Mouse (Mus musculus): ENCODE results near the gene Satl1. TPM values are rescaled to one million over a fixed set of nuclear protein-coding genes. Genes with fewer than 3 reads are reported as not detected.
A peak's percentile ranks its signal among the peaks of the same experiment; 100 is the strongest.
"Not testable (repeated sequence)": the region's sequence is repeated elsewhere in the genome, so short reads cannot be mapped to it uniquely, and the experiment has no call there.

Satl1 gene
- polyA plus RNA-seq (2015; fragmentation: Nextera tagmentation; extraction: Ambion mirVana): not detected in 2 replicates

- Histone ChIP-seq H3K4me3 (no peak within 1 kb of the TSS), H3K9ac (no peak within 1 kb of the TSS), H3K4me2 (no peak within 1 kb of the TSS), H3K36me3 (no peaks in the 10 kb centered on the region), H3K4me1 (replicated peaks) (no peaks in the 10 kb centered on the region), H3K9me3 (replicated peaks) (no peaks in the 10 kb centered on the region), H3K27me3 (no peaks in the 10 kb centered on the region), H3K27ac (no peak within 1 kb of the TSS)
- ATAC-seq (replicated peaks; ENCODE audit: insufficient number of reproducible peaks, insufficient read depth, low FRiP score, low read depth): no peak
- 85% methylated on average over 3 of the region's 3 CpGs for WGBS
Measured at GRCm38 (mm10) chrX:112406679-112407078, at the start of gene Satl1. Gene Satl1 (minus strand): TSS chrX:112406779.

- ATAC-seq (replicated peaks; ENCODE audit: insufficient number of reproducible peaks, insufficient read depth, low FRiP score, low read depth): no peak
- H3K4me1 ChIP-seq (replicated peaks): no peaks in the 10 kb centered on the region
- no peak overlapping the region for H3K4me2 ChIP-seq
- H3K27ac ChIP-seq: no peak overlapping the region
- H3K4me3 ChIP-seq: no peak overlapping the region
- no peak overlapping the region for H3K9ac ChIP-seq
- H3K9me3 ChIP-seq (replicated peaks): no peaks in the 10 kb centered on the region
- no peaks in the 10 kb centered on the region for H3K27me3 ChIP-seq
- H3K36me3 ChIP-seq: no peaks in the 10 kb centered on the region
- WGBS: 70% methylated on average over 2 of the region's 2 CpGs
Measured at GRCm38 (mm10) chrX:112438064-112438463, 31.5 kb upstream of the Satl1 start.

GRCm38 (mm10) chrX:112437580-112437979 is 31.0 kb upstream of the Satl1 start:
- H3K27ac ChIP-seq: no peak overlapping the region
- no peaks in the 10 kb centered on the region for H3K4me1 ChIP-seq (replicated peaks)
- no peaks in the 10 kb centered on the region for H3K9me3 ChIP-seq (replicated peaks)
- no peak overlapping the region for H3K4me3 ChIP-seq
- H3K4me2 ChIP-seq: no peak overlapping the region
- no peak overlapping the region for H3K9ac ChIP-seq
- H3K27me3 ChIP-seq: no peaks in the 10 kb centered on the region
- H3K36me3 ChIP-seq: no peaks in the 10 kb centered on the region
- no peak for ATAC-seq (replicated peaks; ENCODE audit: insufficient number of reproducible peaks, insufficient read depth, low FRiP score, low read depth)
- 61% methylated on average over 1 of the region's 1 CpGs for WGBS

GRCm38 (mm10) chrX:112422998-112423397 is 16.4 kb upstream of the Satl1 start:
- H3K4me1 ChIP-seq (replicated peaks); ATAC-seq (replicated peaks; ENCODE audit: insufficient number of reproducible peaks, insufficient read depth, low FRiP score, low read depth); H3K4me2 ChIP-seq; H3K4me3 ChIP-seq; H3K27me3 ChIP-seq; H3K36me3 ChIP-seq; H3K9me3 ChIP-seq (replicated peaks); H3K27ac ChIP-seq; H3K9ac ChIP-seq: not testable (repeated sequence)
- 14% methylated on average over 2 of the region's 2 CpGs for WGBS

- no peaks in the 10 kb centered on the region for H3K27me3 ChIP-seq
- no peaks in the 10 kb centered on the region for H3K9me3 ChIP-seq (replicated peaks)
- H3K4me3 ChIP-seq: no peak overlapping the region
- H3K4me2 ChIP-seq: no peak overlapping the region
- no peak overlapping the region for H3K27ac ChIP-seq
- no peaks in the 10 kb centered on the region for H3K4me1 ChIP-seq (replicated peaks)
- no peaks in the 10 kb centered on the region for H3K36me3 ChIP-seq
- WGBS: 59% methylated on average over 2 of the region's 2 CpGs
- H3K9ac ChIP-seq: no peak overlapping the region
- ATAC-seq (replicated peaks; ENCODE audit: insufficient number of reproducible peaks, insufficient read depth, low FRiP score, low read depth): no peak
Measured at GRCm38 (mm10) chrX:112412309-112412708, 5.7 kb upstream of the Satl1 start.

- 79% methylated on average over 5 of the region's 5 CpGs for WGBS
- not testable (repeated sequence) for H3K9ac ChIP-seq
Measured at GRCm38 (mm10) chrX:112370577-112371410, 35.8 kb downstream of the Satl1 start.

GRCm38 (mm10) chrX:112368426-112368825 is 38.2 kb downstream of the Satl1 start:
- 40% methylated on average over 4 of the region's 4 CpGs for WGBS
- no peak for ATAC-seq (replicated peaks; ENCODE audit: insufficient number of reproducible peaks, insufficient read depth, low FRiP score, low read depth)
- no peaks in the 10 kb centered on the region for H3K4me1 ChIP-seq (replicated peaks)
- H3K36me3 ChIP-seq: no peaks in the 10 kb centered on the region; the same call in 1 of the 2 replicates
- H3K27me3 ChIP-seq: no peaks in the 10 kb centered on the region
- no peak overlapping the region for H3K4me3 ChIP-seq
- H3K9me3 ChIP-seq (replicated peaks): no peaks in the 10 kb centered on the region
- H3K4me2 ChIP-seq: no peak overlapping the region
- H3K27ac ChIP-seq: no peak overlapping the region
- H3K9ac ChIP-seq: no peak overlapping the region

More at GRCm38 (mm10) chrX:112370577-112371410, 35.8 kb downstream of the Satl1 start:
- H3K27ac ChIP-seq; H3K4me1 ChIP-seq (replicated peaks); H3K9me3 ChIP-seq (replicated peaks); H3K4me2 ChIP-seq; H3K36me3 ChIP-seq; H3K4me3 ChIP-seq; H3K27me3 ChIP-seq: not testable (repeated sequence)
- ATAC-seq (replicated peaks; ENCODE audit: insufficient number of reproducible peaks, insufficient read depth, low FRiP score, low read depth): peak; percentile 98

GRCm38 (mm10) chrX:112348395-112348791 is 58.2 kb downstream of the Satl1 start:
- ATAC-seq (replicated peaks; ENCODE audit: insufficient number of reproducible peaks, insufficient read depth, low FRiP score, low read depth): no peak
- WGBS: 36% methylated on average over 3 of the region's 3 CpGs
- Histone ChIP-seq H3K27ac (no peak overlapping the region), H3K36me3 (no peaks in the 10 kb centered on the region), H3K4me2 (no peak overlapping the region), H3K4me3 (no peak overlapping the region), H3K4me1 (replicated peaks) (no peaks in the 10 kb centered on the region), H3K9me3 (replicated peaks) (no peaks in the 10 kb centered on the region), H3K9ac (no peak overlapping the region), H3K27me3 (no peaks in the 10 kb centered on the region)

GRCm38 (mm10) chrX:112347467-112348394 is 58.8 kb downstream of the Satl1 start:
- no peak overlapping the region for H3K4me3 ChIP-seq
- H3K9me3 ChIP-seq (replicated peaks): no peaks in the 10 kb centered on the region
- no peaks in the 10 kb centered on the region for H3K4me1 ChIP-seq (replicated peaks)
- H3K27me3 ChIP-seq: no peaks in the 10 kb centered on the region
- no peak overlapping the region for H3K4me2 ChIP-seq
- H3K36me3 ChIP-seq: no peaks in the 10 kb centered on the region
- no peak overlapping the region for H3K9ac ChIP-seq
- no peak overlapping the region for H3K27ac ChIP-seq
- ATAC-seq (replicated peaks; ENCODE audit: insufficient number of reproducible peaks, insufficient read depth, low FRiP score, low read depth): no peak
- 69% methylated on average over 4 of the region's 4 CpGs for WGBS

- no peak overlapping the region for H3K4me2 ChIP-seq
- H3K9ac ChIP-seq: no peak overlapping the region
- H3K36me3 ChIP-seq: no peaks in the 10 kb centered on the region; the same call in 1 of the 2 replicates
- no peak overlapping the region for H3K4me3 ChIP-seq
- H3K9me3 ChIP-seq (replicated peaks): no peaks in the 10 kb centered on the region
- no peaks in the 10 kb centered on the region for H3K4me1 ChIP-seq (replicated peaks)
- 58% methylated on average over 3 of the region's 3 CpGs for WGBS
- no peaks in the 10 kb centered on the region for H3K27me3 ChIP-seq
- ATAC-seq (replicated peaks; ENCODE audit: insufficient number of reproducible peaks, insufficient read depth, low FRiP score, low read depth): no peak
- H3K27ac ChIP-seq: no peak overlapping the region
Measured at GRCm38 (mm10) chrX:112339486-112339885, 67.1 kb downstream of the Satl1 start.

Data from heart, embryonic 15.5 days (tissue).